Mouse (Mus musculus): ENCODE results near the gene Nosip. TPM values are rescaled to one million over a fixed set of nuclear protein-coding genes. Genes with fewer than 3 reads are reported as not detected.
A peak's percentile ranks its signal among the peaks of the same experiment; 100 is the strongest.
"Not testable (repeated sequence)": the region's sequence is repeated elsewhere in the genome, so short reads cannot be mapped to it uniquely, and the experiment has no call there.

Nosip gene
- polyA plus RNA-seq, 1 experiment: 165 TPM

- TF ChIP-seq POLR2A (IDR thresholded peaks at IDR 0.05; ENCODE audit: control insufficient read depth, extremely low read depth, insufficient read depth, low read length, poor library complexity) (no peak), CTCF (IDR thresholded peaks at IDR 0.05; ENCODE audit: borderline replicate concordance, control insufficient read depth, extremely low read depth, insufficient read depth, low read length, poor library complexity) (no peak)
- Histone ChIP-seq H3K27me3 (ENCODE audit: control insufficient read depth, insufficient read depth, low read length) (peaks cover 10% of the 10 kb centered on the region), H3K4me3 (ENCODE audit: control insufficient read depth, insufficient read depth, low read length) (peak overlapping the region; percentile 12), H3K27ac (ENCODE audit: control insufficient read depth, insufficient read depth, low read length) (no peak overlapping the region), H3K4me1 (replicated peaks; ENCODE audit: control insufficient read depth, insufficient read depth, low read length) (peaks cover 20% of the 10 kb centered on the region), H3K36me3 (ENCODE audit: control insufficient read depth, insufficient read depth, low read length) (no peaks in the 10 kb centered on the region)
- 14% methylated on average over 35 of the region's 35 CpGs for WGBS
- no peak for DNase-seq
Measured at GRCm38 (mm10) chr7:45091001-45091990, 29.1 kb downstream of the Nosip start.

GRCm38 (mm10) chr7:45092048-45092447 is 29.8 kb downstream of the Nosip start, which contains the start of gene Rcn3:
Rcn3 (minus strand) TSS chr7:45092221.
- 6% methylated on average over 16 of the region's 16 CpGs for WGBS
- no peak for DNase-seq
- H3K27me3 ChIP-seq (ENCODE audit: control insufficient read depth, insufficient read depth, low read length): peaks cover 10% of the 10 kb centered on the region
- H3K36me3 ChIP-seq (ENCODE audit: control insufficient read depth, insufficient read depth, low read length): no peaks in the 10 kb centered on the region
- TF ChIP-seq POLR2A (IDR thresholded peaks at IDR 0.05; ENCODE audit: control insufficient read depth, extremely low read depth, insufficient read depth, low read length, poor library complexity) (no peak), CTCF (IDR thresholded peaks at IDR 0.05; ENCODE audit: borderline replicate concordance, control insufficient read depth, extremely low read depth, insufficient read depth, low read length, poor library complexity) (no peak)
- peaks cover 20% of the 10 kb centered on the region for H3K4me1 ChIP-seq (replicated peaks; ENCODE audit: control insufficient read depth, insufficient read depth, low read length)
- H3K27ac ChIP-seq (ENCODE audit: control insufficient read depth, insufficient read depth, low read length): no peak within 1 kb of the TSS
- H3K4me3 ChIP-seq (ENCODE audit: control insufficient read depth, insufficient read depth, low read length): peak within 1 kb of the TSS; percentile 12

- 80% methylated on average over 12 of the region's 12 CpGs for WGBS
- H3K27me3 ChIP-seq (ENCODE audit: control insufficient read depth, insufficient read depth, low read length): peaks cover 10% of the 10 kb centered on the region
Measured at GRCm38 (mm10) chr7:45092828-45093515, 30.7 kb downstream of the Nosip start.

GRCm38 (mm10) chr7:45093516-45093905 is 31.3 kb downstream of the Nosip start:
- H3K4me3 ChIP-seq (ENCODE audit: control insufficient read depth, insufficient read depth, low read length): no peak overlapping the region
- peaks cover 10% of the 10 kb centered on the region for H3K27me3 ChIP-seq (ENCODE audit: control insufficient read depth, insufficient read depth, low read length)
- H3K4me1 ChIP-seq (replicated peaks; ENCODE audit: control insufficient read depth, insufficient read depth, low read length): peaks cover 20% of the 10 kb centered on the region
- no peaks in the 10 kb centered on the region for H3K36me3 ChIP-seq (ENCODE audit: control insufficient read depth, insufficient read depth, low read length)
- H3K27ac ChIP-seq (ENCODE audit: control insufficient read depth, insufficient read depth, low read length): no peak overlapping the region
- TF ChIP-seq POLR2A (IDR thresholded peaks at IDR 0.05; ENCODE audit: control insufficient read depth, extremely low read depth, insufficient read depth, low read length, poor library complexity) (no peak), CTCF (IDR thresholded peaks at IDR 0.05; ENCODE audit: borderline replicate concordance, control insufficient read depth, extremely low read depth, insufficient read depth, low read length, poor library complexity) (no peak)
- 56% methylated on average over 17 of the region's 18 CpGs for WGBS
- DNase-seq: no peak

More at GRCm38 (mm10) chr7:45092828-45093515, 30.7 kb downstream of the Nosip start:
- no peak for DNase-seq
- Histone ChIP-seq H3K4me1 (replicated peaks; ENCODE audit: control insufficient read depth, insufficient read depth, low read length) (peaks cover 20% of the 10 kb centered on the region), H3K36me3 (ENCODE audit: control insufficient read depth, insufficient read depth, low read length) (no peaks in the 10 kb centered on the region), H3K4me3 (ENCODE audit: control insufficient read depth, insufficient read depth, low read length) (no peak overlapping the region), H3K27ac (ENCODE audit: control insufficient read depth, insufficient read depth, low read length) (no peak overlapping the region)
- TF ChIP-seq CTCF (IDR thresholded peaks at IDR 0.05; ENCODE audit: borderline replicate concordance, control insufficient read depth, extremely low read depth, insufficient read depth, low read length, poor library complexity) (no peak), POLR2A (IDR thresholded peaks at IDR 0.05; ENCODE audit: control insufficient read depth, extremely low read depth, insufficient read depth, low read length, poor library complexity) (no peak)

GRCm38 (mm10) chr7:45094121-45094520 is 31.9 kb downstream of the Nosip start:
- DNase-seq: no peak
- Histone ChIP-seq H3K4me3 (ENCODE audit: control insufficient read depth, insufficient read depth, low read length) (no peak overlapping the region), H3K4me1 (replicated peaks; ENCODE audit: control insufficient read depth, insufficient read depth, low read length) (peaks cover 20% of the 10 kb centered on the region), H3K27me3 (ENCODE audit: control insufficient read depth, insufficient read depth, low read length) (peaks cover 10% of the 10 kb centered on the region), H3K36me3 (ENCODE audit: control insufficient read depth, insufficient read depth, low read length) (no peaks in the 10 kb centered on the region), H3K27ac (ENCODE audit: control insufficient read depth, insufficient read depth, low read length) (no peak overlapping the region)
- WGBS: 91% methylated on average over 7 of the region's 7 CpGs
- TF ChIP-seq CTCF (IDR thresholded peaks at IDR 0.05; ENCODE audit: borderline replicate concordance, control insufficient read depth, extremely low read depth, insufficient read depth, low read length, poor library complexity) (no peak), POLR2A (IDR thresholded peaks at IDR 0.05; ENCODE audit: control insufficient read depth, extremely low read depth, insufficient read depth, low read length, poor library complexity) (no peak)

- Histone ChIP-seq H3K4me1 (replicated peaks; ENCODE audit: control insufficient read depth, insufficient read depth, low read length) (peaks cover 20% of the 10 kb centered on the region), H3K27ac (ENCODE audit: control insufficient read depth, insufficient read depth, low read length) (no peak overlapping the region), H3K4me3 (ENCODE audit: control insufficient read depth, insufficient read depth, low read length) (no peak overlapping the region), H3K36me3 (ENCODE audit: control insufficient read depth, insufficient read depth, low read length) (no peaks in the 10 kb centered on the region), H3K27me3 (ENCODE audit: control insufficient read depth, insufficient read depth, low read length) (peaks cover 10% of the 10 kb centered on the region)
- WGBS: 92% methylated on average over 6 of the region's 6 CpGs
- DNase-seq: no peak
- TF ChIP-seq POLR2A (IDR thresholded peaks at IDR 0.05; ENCODE audit: control insufficient read depth, extremely low read depth, insufficient read depth, low read length, poor library complexity): no peak
Measured at GRCm38 (mm10) chr7:45095367-45095766, 33.1 kb downstream of the Nosip start.

- 96% methylated on average over 14 of the region's 14 CpGs for WGBS
- not testable (repeated sequence) for H3K27ac ChIP-seq (ENCODE audit: control insufficient read depth, insufficient read depth, low read length); DNase-seq; H3K36me3 ChIP-seq (ENCODE audit: control insufficient read depth, insufficient read depth, low read length); H3K27me3 ChIP-seq (ENCODE audit: control insufficient read depth, insufficient read depth, low read length); H3K4me3 ChIP-seq (ENCODE audit: control insufficient read depth, insufficient read depth, low read length)
- peaks cover 18% of the 10 kb centered on the region for H3K4me1 ChIP-seq (replicated peaks; ENCODE audit: control insufficient read depth, insufficient read depth, low read length)
Measured at GRCm38 (mm10) chr7:45095965-45096364, 33.7 kb downstream of the Nosip start.
